Mouse (Mus musculus): ENCODE measurements around the gene Gm14744. TPM values are rescaled to one million over a fixed set of nuclear protein-coding genes. Genes with fewer than 3 reads are reported as not detected.
"Not testable (repeated sequence)": the region's sequence is repeated elsewhere in the genome, so short reads cannot be mapped to it uniquely, and the experiment has no call there.

Gene Gm14744
- polyA plus RNA-seq (2014; fragmentation: Nextera tagmentation; extraction: Ambion mirVana), result not detected in 2 replicates

DNA sequence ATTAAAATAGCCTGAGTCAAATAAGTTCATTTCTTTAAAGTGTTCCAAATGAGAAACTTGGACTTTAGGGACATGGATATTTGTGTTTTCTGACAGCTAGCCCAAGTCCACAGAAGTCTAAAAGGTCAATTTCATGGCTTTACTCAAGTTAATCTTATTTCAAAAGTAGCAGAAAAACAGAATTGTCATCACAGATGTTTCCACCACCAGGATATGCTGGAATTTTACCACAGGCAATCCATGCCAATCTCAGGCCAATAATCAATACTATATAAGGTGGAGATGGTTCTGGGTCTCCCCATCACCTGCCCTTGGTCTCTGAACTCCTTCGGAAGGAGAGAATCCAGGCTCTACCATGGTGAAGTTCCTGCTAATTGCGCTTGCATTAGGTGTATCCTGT lies at the start of gene Gm14744:
Gene Gm14744, plus strand, starts transcription at position 301 of the 400 bp plus-strand sequence.
- H3K9ac ChIP-seq (replicated peaks; ENCODE audit: low read length); H3K27me3 ChIP-seq (ENCODE audit: control insufficient read depth, insufficient read depth, low read length); H3K9me3 ChIP-seq (ENCODE audit: control insufficient read depth, low read length); H3K36me3 ChIP-seq (ENCODE audit: control insufficient read depth, insufficient read depth, low read length); H3K27ac ChIP-seq (replicated peaks; ENCODE audit: low read depth, low read length); ATAC-seq (ENCODE audit: low FRiP score, low TSS enrichment); DNase-seq; H3K4me3 ChIP-seq (replicated peaks; ENCODE audit: low read depth, low read length); H3K4me1 ChIP-seq (ENCODE audit: control insufficient read depth, insufficient read depth, low read length); H3K4me2 ChIP-seq (ENCODE audit: low read length): not testable (repeated sequence)
- 84% methylated on average over 2 of the region's 2 CpGs for WGBS

DNA sequence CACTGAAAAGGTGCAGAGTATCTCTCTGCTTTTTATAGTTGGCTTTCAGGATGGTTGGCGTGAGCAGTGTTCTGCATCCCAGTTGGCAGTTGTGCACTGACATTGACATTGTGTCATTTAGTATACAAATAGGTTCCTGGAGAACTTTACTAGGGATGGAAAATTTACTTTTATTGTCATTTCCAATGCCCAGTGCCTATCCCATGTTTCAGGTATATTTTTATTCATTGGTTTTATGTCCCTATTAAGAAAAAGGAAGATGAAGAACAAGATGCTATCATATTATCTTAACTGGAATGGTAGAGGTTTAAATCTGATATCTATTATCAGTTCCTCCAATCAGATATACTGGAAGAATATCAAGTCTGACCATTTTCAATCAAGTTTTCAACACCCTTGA lies 11.0 kb upstream of the Gm14744 start, which contains the start of gene Pbsn:
Gene Pbsn, minus strand, starts transcription at position 101 of the 400 bp plus-strand sequence.
- WGBS, result 91% methylated on average over 1 of the region's 1 CpGs
- Histone ChIP-seq H3K4me3 (replicated peaks; ENCODE audit: low read depth, low read length) (no peak within 1 kb of the TSS), H3K9me3 (ENCODE audit: control insufficient read depth, low read length) (no peaks in the 10 kb centered on the region)

GRCm38 (mm10) chrX:77880033-77880432 lies 15.5 kb downstream of the Gm14744 start:
- not testable (repeated sequence) for H3K4me3 ChIP-seq (replicated peaks; ENCODE audit: low read depth, low read length); H3K36me3 ChIP-seq (ENCODE audit: control insufficient read depth, insufficient read depth, low read length); H3K4me1 ChIP-seq (ENCODE audit: control insufficient read depth, insufficient read depth, low read length); H3K9me3 ChIP-seq (ENCODE audit: control insufficient read depth, low read length); H3K4me2 ChIP-seq (ENCODE audit: low read length); H3K9ac ChIP-seq (replicated peaks; ENCODE audit: low read length); ATAC-seq (ENCODE audit: low FRiP score, low TSS enrichment); H3K27ac ChIP-seq (replicated peaks; ENCODE audit: low read depth, low read length); DNase-seq; H3K27me3 ChIP-seq (ENCODE audit: control insufficient read depth, insufficient read depth, low read length)
- 57% methylated on average over 2 of the region's 4 CpGs for WGBS

More for the DNA sequence above, 11.0 kb upstream of the Gm14744 start, which contains the start of gene Pbsn:
- Histone ChIP-seq H3K36me3 (ENCODE audit: control insufficient read depth, insufficient read depth, low read length) (no peaks in the 10 kb centered on the region), H3K9ac (replicated peaks; ENCODE audit: low read length) (no peak within 1 kb of the TSS), H3K27ac (replicated peaks; ENCODE audit: low read depth, low read length) (no peak within 1 kb of the TSS), H3K4me1 (ENCODE audit: control insufficient read depth, insufficient read depth, low read length) (no peaks in the 10 kb centered on the region), H3K4me2 (ENCODE audit: low read length) (no peak within 1 kb of the TSS), H3K27me3 (ENCODE audit: control insufficient read depth, insufficient read depth, low read length) (no peaks in the 10 kb centered on the region)
- ATAC-seq (ENCODE audit: low FRiP score, low TSS enrichment) (no peak), DNase-seq (no peak)

Other genes starting within 250 kb of the Gm14744 start
- gene Prkx, start 68.5 kb upstream of the Gm14744 start, polyA plus RNA-seq (2014; fragmentation: Nextera tagmentation; extraction: Ambion mirVana), result 25.9 and 31.1 TPM in 2 replicates
- not detected in 2 replicates for gene Pbsn, start 11.1 kb upstream of the Gm14744 start, polyA plus RNA-seq (2014; fragmentation: Nextera tagmentation; extraction: Ambion mirVana)
- not detected in 2 replicates for gene 5430402E10Rik, start 60.3 kb downstream of the Gm14744 start, polyA plus RNA-seq (2014; fragmentation: Nextera tagmentation; extraction: Ambion mirVana)
- not detected in 2 replicates for gene Obp1a, start 226.6 kb downstream of the Gm14744 start, polyA plus RNA-seq (2014; fragmentation: Nextera tagmentation; extraction: Ambion mirVana)